Mouse (Mus musculus) liver, adult 2 months (tissue): Measurements from ENCODE around the gene Psph. TPM values are rescaled to one million over a fixed set of nuclear protein-coding genes. Genes with fewer than 3 reads are reported as not detected.

Experiments used
- DNase-seq: peaks from one replicate; pipeline ENCODE4 v3.0.0-alpha.2; 2011; ENCODE audit warnings: low read depth, low spot score; ENCODE audit errors: extremely low read depth
- H3K27ac ChIP-seq: fragments of 200-500 bp; replicated peaks from 2 replicates; pipeline ENCODE4 v1.5.1; 2012; ENCODE audit warnings: low read depth, mild to moderate bottlenecking, control low read depth, inconsistent platforms, low read length; ENCODE audit not compliant: insufficient read depth
- H3K27me3 ChIP-seq: fragments of 200-500 bp; 2 replicates; pipeline ENCODE4 v1.6.1; 2012; ENCODE audit warnings: mild to moderate bottlenecking, moderate library complexity, low read length, inconsistent platforms; ENCODE audit not compliant: control insufficient read depth, insufficient read depth
- H3K36me3 ChIP-seq: fragments of 200-500 bp; 2 replicates; pipeline ENCODE4 v1.6.1; 2012; ENCODE audit warnings: low read length, inconsistent platforms; ENCODE audit not compliant: control insufficient read depth, insufficient read depth
- H3K4me1 ChIP-seq: fragments of 200-500 bp; 2 replicates; pipeline ENCODE4 v1.6.1; 2011; ENCODE audit warnings: low read length; ENCODE audit not compliant: control insufficient read depth, insufficient read depth
- H3K4me3 ChIP-seq: fragments of 200-500 bp; 2 replicates; pipeline ENCODE4 v1.5.1; 2011; ENCODE audit warnings: low read depth, mild to moderate bottlenecking, control low read depth, low read length, moderate library complexity; ENCODE audit not compliant: insufficient read depth
- H3K79me2 ChIP-seq: fragments of 200-500 bp; 2 replicates; pipeline ENCODE4 v1.6.1; 2012; ENCODE audit warnings: inconsistent platforms, mild to moderate bottlenecking, low read length, moderate library complexity; ENCODE audit not compliant: control insufficient read depth, insufficient read depth
- H3K9ac ChIP-seq: fragments of 200-500 bp; 2 replicates; pipeline ENCODE4 v1.6.1; 2012; ENCODE audit warnings: low read depth, mild to moderate bottlenecking, control low read depth, inconsistent platforms, low read length
- CTCF ChIP-seq: fragments of 200-500 bp; IDR thresholded peaks from 2 replicates; pipeline ENCODE4 v1.5.1; 2011; ENCODE audit warnings: low read depth, low read length, control low read depth
- POLR2A ChIP-seq: fragments of 200-500 bp; IDR thresholded peaks from 2 replicates; pipeline ENCODE4 v1.6.1; 2011; ENCODE audit warnings: low read length, control low read depth; ENCODE audit not compliant: insufficient read depth; ENCODE audit errors: extremely low read depth
- WGBS: fragments of 180-500 bp; shearing (Covaris S2); methylation state at CpG from one replicate; pipeline ENCODE4 v1.1.7; 2018; 5-methylcytosine and 5-hydroxymethylcytosine counted together
- polyA plus RNA-seq: library from polyadenylated mRNA; depleted of rRNA; stranded (reverse); fragments of >200 nt; gene quantifications from 2 replicates; pipeline ENCODE4 v1.2.3, GENCODE M21; 2012; rRNA removed
- total RNA-seq: library from RNA; depleted of rRNA; stranded (reverse); fragments of >200 nt; gene quantifications from 2 replicates; pipeline ENCODE4 v1.2.3, GENCODE M21; 2014; rRNA removed

Gene Psph
- total and polyA plus RNA-seq, 2 experiments: 4.1 to 8.3 TPM

DNA sequence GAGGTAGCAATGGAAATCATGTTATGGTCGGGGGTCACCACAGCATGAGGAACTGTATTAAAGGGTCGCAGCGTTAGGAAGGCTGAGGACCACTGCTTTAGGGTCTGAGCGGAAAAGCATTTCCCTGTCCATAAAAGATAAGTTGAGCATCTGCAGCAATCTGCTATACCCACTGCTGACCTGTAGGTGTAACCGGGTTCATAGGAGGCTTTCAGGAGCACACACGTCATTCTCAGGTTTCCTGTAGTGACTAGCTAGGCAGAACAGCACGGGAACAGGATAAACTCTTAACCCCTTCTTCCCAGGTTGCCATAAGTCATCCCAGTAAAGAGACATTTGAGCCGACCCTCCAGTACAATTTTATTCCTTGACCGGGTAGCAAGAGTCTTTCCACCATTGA is 70.2 kb downstream of the Psph start:
- WGBS: 84% methylated on average over 9 of the region's 9 CpGs
- Histone ChIP-seq H3K4me1 (no peaks in the 10 kb centered on the region; the same call in 1 of the 2 replicates), H3K4me3 (no peak overlapping the region), H3K27me3 (no peaks in the 10 kb centered on the region), H3K79me2 (peaks cover 3% of the 10 kb centered on the region; the same call in 1 of the 2 replicates), H3K9ac (no peak overlapping the region), H3K27ac (no peak overlapping the region), H3K36me3 (peaks cover 8% of the 10 kb centered on the region)
- no peak for DNase-seq
- no peak for TF ChIP-seq POLR2A
- no peak for TF ChIP-seq CTCF

Other genes with a start within 250 kb of the Psph start
- 0.09 and 0.20 TPM in 2 replicates for gene Mmp17, start 203.3 kb downstream of the Psph start, total RNA-seq
- 0.26 and 0.31 TPM in 2 replicates for gene Mmp17, start 203.3 kb downstream of the Psph start, polyA plus RNA-seq
- 0.74 TPM in 2 replicates for gene Zfp11, start 117.3 kb downstream of the Psph start, total RNA-seq
- 0.58 and 0.61 TPM in 2 replicates for gene Zfp11, start 117.3 kb downstream of the Psph start, polyA plus RNA-seq
- not detected in 2 replicates for gene Sept14, start 78.9 kb downstream of the Psph start, total RNA-seq
- gene Sept14, start 78.9 kb downstream of the Psph start, polyA plus RNA-seq: not detected in 2 replicates
- gene Mrps17, start 72.0 kb downstream of the Psph start, total RNA-seq: 55.5 and 60.8 TPM in 2 replicates
- 78.0 and 94.6 TPM in 2 replicates for gene Mrps17, start 72.0 kb downstream of the Psph start, polyA plus RNA-seq
- gene Nipsnap2, start 62.4 kb downstream of the Psph start, total RNA-seq: 15.0 and 15.2 TPM in 2 replicates
- gene Nipsnap2, start 62.4 kb downstream of the Psph start, polyA plus RNA-seq: 10.8 and 15.0 TPM in 2 replicates
- 5.8 and 6.0 TPM in 2 replicates for gene Sumf2, start 59.5 kb upstream of the Psph start, total RNA-seq
- gene Sumf2, start 59.5 kb upstream of the Psph start, polyA plus RNA-seq: 8.9 and 10.2 TPM in 2 replicates
- gene Chchd2, start 100.0 kb upstream of the Psph start, total RNA-seq: 1,393 and 1,612 TPM in 2 replicates
- 1,062 and 1,287 TPM in 2 replicates for gene Chchd2, start 100.0 kb upstream of the Psph start, polyA plus RNA-seq
- gene Zbed5, start 108.3 kb upstream of the Psph start, total RNA-seq: 5.1 and 5.8 TPM in 2 replicates
- gene Zbed5, start 108.3 kb upstream of the Psph start, polyA plus RNA-seq: 0.62 TPM in 2 replicates
- 0.13 and 0.28 TPM in 2 replicates for gene Phkg1, start 111.1 kb upstream of the Psph start, total RNA-seq
- 0.07 and 0.15 TPM in 2 replicates for gene Phkg1, start 111.1 kb upstream of the Psph start, polyA plus RNA-seq
- 0.54 and 2.2 TPM in 2 replicates for gene Nupr1l, start 121.1 kb upstream of the Psph start, total RNA-seq
- 1.2 and 2.2 TPM in 2 replicates for gene Nupr1l, start 121.1 kb upstream of the Psph start, polyA plus RNA-seq
- gene Vkorc1l1, start 154.5 kb upstream of the Psph start, total RNA-seq: 20.3 and 24.3 TPM in 2 replicates
- gene Vkorc1l1, start 154.5 kb upstream of the Psph start, polyA plus RNA-seq: 14.4 and 14.6 TPM in 2 replicates
- 13.6 and 21.1 TPM in 2 replicates for gene Gusb, start 215.6 kb upstream of the Psph start, total RNA-seq
- gene Gusb, start 215.6 kb upstream of the Psph start, polyA plus RNA-seq: 17.6 and 18.6 TPM in 2 replicates
- gene Asl, start 241.8 kb upstream of the Psph start, total RNA-seq: 683 and 898 TPM in 2 replicates
- gene Asl, start 241.8 kb upstream of the Psph start, polyA plus RNA-seq: 622 and 696 TPM in 2 replicates
- gene Crcp, start 241.8 kb upstream of the Psph start, total RNA-seq: 27.8 and 33.6 TPM in 2 replicates
- gene Crcp, start 241.8 kb upstream of the Psph start, polyA plus RNA-seq: 11.8 and 14.7 TPM in 2 replicates